Mouse (Mus musculus) embryonic fibroblast, embryonic 13.5 days (primary cell): ENCODE measurements around the gene Pds5a. TPM values are rescaled to one million over a fixed set of nuclear protein-coding genes. Genes with fewer than 3 reads are reported as not detected.
A peak's percentile ranks its signal among the peaks of the same experiment; 100 is the strongest.
"Not testable (repeated sequence)": the region's sequence is repeated elsewhere in the genome, so short reads cannot be mapped to it uniquely, and the experiment has no call there.

Source experiments
- H3K27ac ChIP-seq: 2 replicates; pipeline ENCODE4 v1.5.1; 2012; ENCODE audit warnings: low read length, control low read depth, inconsistent platforms; ENCODE audit not compliant: insufficient read depth
- H3K4me1 ChIP-seq: 2 replicates; pipeline ENCODE4 v1.6.1; 2011; ENCODE audit warnings: low read length; ENCODE audit not compliant: control insufficient read depth, insufficient read depth
- H3K4me3 ChIP-seq: 2 replicates; pipeline ENCODE4 v1.5.1; 2011; ENCODE audit warnings: mild to moderate bottlenecking, control low read depth, low read length; ENCODE audit not compliant: insufficient read depth
- CTCF ChIP-seq: IDR thresholded peaks from 2 replicates; pipeline ENCODE4 v1.5.1; 2011; ENCODE audit warnings: mild to moderate bottlenecking, control low read depth, low read length, moderate library complexity, borderline replicate concordance; ENCODE audit not compliant: insufficient read depth
- POLR2A ChIP-seq: IDR thresholded peaks from 2 replicates; pipeline ENCODE4 v1.6.1; 2011; ENCODE audit warnings: low read depth, mild to moderate bottlenecking, control low read depth, low read length, moderate library complexity
- polyA plus RNA-seq: library from polyadenylated mRNA; stranded (reverse); fragments of >200 nt; gene quantifications from 2 replicates; pipeline ENCODE4 v1.2.4, GENCODE M21; 2011; ENCODE audit warnings: low read depth; ENCODE audit not compliant: missing spikeins, insufficient read length

Pds5a gene
- polyA plus RNA-seq, 1 experiment, result 225 TPM

DNA sequence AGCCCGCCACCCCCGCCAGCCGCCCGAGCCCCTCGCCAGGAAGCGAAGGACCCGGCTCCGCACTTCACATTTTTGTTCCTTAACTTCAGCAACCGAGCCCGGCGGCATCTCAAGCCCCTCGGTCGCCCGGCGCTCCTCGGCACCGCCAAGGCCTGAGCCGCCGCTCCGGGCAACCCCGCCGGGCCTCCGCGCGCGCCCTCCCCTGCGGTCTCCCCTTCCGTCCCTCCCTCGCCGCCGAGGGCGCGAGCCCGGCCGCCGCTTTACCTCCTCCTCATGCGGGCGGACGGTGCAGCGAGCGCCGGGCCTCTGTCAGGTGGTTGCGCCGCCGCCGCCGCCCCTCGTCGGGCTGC is 612 bp downstream of the Pds5a start:
- Histone ChIP-seq H3K4me3 (peak overlapping the region; percentile 99), H3K27ac (peak overlapping the region; percentile 93)
- TF ChIP-seq CTCF (no peak), POLR2A (no peak)

DNA sequence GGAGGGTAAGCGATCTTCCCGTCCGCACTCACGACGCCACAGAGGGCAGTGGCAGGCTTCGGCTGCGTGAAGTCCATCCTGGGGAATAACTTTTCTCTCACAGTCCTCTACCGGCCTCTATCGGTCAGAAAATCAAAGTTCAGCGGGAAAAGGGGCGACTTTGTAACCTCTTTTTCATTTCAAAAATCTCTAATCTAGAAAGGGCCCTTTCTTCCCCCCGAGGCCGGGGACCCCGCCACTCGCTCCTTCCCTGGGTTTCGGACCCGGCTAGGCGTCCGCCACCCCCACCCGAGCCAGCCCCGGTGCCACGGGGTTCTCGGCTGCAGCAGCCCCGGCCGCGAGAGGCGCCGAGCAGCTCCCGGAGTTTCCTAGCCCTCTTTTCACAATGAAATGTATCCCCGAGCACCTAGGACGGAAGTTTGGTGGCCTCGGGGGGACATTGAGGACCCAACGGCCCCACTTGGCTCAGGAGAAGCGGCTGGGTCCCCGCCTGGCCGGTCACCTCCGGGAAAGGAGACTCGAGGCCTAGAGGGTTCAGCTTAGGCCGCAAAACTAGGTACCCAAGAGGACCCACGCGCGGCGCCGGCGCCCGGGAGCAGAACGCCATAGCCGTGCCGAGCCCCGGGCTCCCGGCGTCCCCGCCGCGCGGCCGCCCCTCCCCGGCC is 1.1 kb downstream of the Pds5a start:
- H3K4me1 ChIP-seq, result peaks cover 9% of the 10 kb centered on the region
- H3K27ac ChIP-seq, result peak overlapping the region; percentile 93
- TF ChIP-seq CTCF (peak; percentile 39; the same call in 1 of the 2 replicates), POLR2A (no peak)
- peak overlapping the region; percentile 99 for H3K4me3 ChIP-seq

More for the DNA sequence above, 612 bp downstream of the Pds5a start:
- peaks cover 9% of the 10 kb centered on the region for H3K4me1 ChIP-seq

DNA sequence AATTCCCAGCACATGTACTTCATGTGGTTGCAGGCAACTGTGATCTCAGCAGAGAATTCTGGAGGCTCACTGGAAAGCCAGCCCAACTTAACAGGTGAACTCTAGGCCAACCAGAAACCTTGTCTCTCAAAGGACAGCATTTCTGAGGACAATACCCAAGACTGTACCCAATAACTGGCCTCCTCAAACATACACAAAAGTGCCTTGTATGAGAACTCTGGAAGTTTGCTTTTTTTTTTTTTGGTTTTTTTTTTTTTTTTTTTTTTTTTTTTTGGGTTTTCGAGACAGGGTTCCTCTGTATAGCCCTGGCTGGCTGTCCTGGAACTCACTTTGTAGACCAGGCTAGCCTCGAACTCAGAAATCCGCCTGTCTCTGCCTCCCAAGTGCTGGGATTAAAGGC is 4.0 kb downstream of the Pds5a start:
- H3K4me1 ChIP-seq, H3K4me3 ChIP-seq, H3K27ac ChIP-seq: not testable (repeated sequence)

DNA sequence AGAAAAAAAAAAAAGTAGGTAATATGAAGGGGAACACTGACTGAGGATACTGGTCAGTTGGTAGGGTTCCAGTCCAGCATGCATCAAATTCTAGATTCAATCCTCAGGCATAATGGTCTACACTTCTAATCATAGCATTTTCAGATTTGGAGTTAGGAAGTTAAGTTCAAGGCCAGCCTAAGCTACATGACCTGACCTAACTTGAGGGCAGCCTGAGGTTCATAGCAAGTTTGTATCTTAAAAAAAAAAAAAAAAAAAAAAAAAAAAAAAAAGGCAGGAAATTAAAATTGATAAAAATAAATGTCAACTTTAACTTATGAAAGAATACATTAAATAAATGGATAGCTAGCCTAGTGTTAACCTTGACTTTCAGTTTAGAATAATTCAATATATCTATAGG is 5.1 kb downstream of the Pds5a start:
- no peak overlapping the region for H3K27ac ChIP-seq
- peaks cover 9% of the 10 kb centered on the region for H3K4me1 ChIP-seq
- no peak for TF ChIP-seq POLR2A
- no peak for TF ChIP-seq CTCF
- H3K4me3 ChIP-seq, result no peak overlapping the region

DNA sequence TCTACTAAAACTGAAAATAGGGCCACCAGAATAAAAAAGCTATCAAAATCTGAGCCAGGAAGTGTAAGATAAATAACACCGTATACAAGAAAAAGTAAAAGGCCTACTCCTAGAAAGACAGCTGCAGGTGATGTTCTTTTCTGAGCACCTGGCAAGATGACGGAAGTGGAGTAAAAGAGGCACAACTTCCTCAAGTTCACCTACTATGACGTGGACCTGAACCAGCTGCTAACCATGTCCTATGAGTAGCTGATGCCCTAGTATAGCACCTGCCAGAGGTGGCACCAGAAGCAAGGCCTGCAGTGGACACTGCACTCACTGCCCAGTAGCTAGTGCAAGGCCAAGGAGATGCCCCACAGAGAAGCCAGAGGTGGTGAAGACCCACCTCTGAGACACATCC is 9.3 kb downstream of the Pds5a start:
- Histone ChIP-seq H3K4me1 (no peaks in the 10 kb centered on the region; the same call in 1 of the 2 replicates), H3K27ac (no peak overlapping the region), H3K4me3 (no peak overlapping the region)
- TF ChIP-seq POLR2A, result no peak
- TF ChIP-seq CTCF, result no peak

DNA sequence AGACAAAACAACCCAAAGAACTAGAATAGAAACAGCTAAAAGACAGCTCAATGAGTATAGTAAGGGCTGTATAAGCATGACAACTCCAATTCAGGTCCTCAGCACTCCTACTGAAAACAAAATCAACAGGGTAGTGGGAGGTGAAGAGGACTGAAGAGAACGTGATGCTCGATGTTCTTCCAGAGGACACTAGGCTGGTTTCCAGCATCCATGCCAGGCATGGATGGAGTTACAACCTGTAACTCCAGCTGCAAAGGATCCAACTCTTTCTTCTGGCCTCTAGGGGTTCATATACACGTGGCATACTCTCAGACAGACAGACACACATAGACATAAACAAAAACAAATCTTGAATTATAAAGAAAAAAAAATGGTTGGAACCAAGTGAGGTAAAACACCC is 11.3 kb downstream of the Pds5a start:
- Histone ChIP-seq H3K4me3 (no peak overlapping the region), H3K4me1 (no peaks in the 10 kb centered on the region; the same call in 1 of the 2 replicates), H3K27ac (no peak overlapping the region)
- TF ChIP-seq CTCF, result no peak

DNA sequence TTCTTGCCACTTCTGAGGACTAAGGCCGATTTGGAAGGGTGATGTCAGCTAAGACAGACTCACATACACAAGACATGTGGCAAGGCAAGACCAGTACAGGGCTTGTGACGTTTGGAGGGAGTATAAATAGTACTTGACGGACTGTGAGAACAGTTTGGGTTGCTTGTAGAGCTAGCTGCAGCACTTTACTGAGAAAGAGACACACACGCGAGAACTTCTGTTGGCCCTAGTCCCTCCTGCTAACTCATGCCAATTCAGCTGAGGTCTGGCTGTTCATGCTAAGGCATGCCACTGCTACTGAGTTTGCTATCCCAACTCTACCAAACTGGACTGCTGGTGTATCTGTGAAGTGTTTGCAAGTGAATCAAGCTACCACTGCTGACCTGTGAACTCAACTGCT is 19.2 kb downstream of the Pds5a start:
- TF ChIP-seq POLR2A (no peak), CTCF (no peak)
- Histone ChIP-seq H3K4me1 (no peaks in the 10 kb centered on the region; the same call in 1 of the 2 replicates), H3K27ac (0 out of 2 replicates have a peak overlapping the region, but pooled peaks have one; percentile 21), H3K4me3 (no peak overlapping the region)

DNA sequence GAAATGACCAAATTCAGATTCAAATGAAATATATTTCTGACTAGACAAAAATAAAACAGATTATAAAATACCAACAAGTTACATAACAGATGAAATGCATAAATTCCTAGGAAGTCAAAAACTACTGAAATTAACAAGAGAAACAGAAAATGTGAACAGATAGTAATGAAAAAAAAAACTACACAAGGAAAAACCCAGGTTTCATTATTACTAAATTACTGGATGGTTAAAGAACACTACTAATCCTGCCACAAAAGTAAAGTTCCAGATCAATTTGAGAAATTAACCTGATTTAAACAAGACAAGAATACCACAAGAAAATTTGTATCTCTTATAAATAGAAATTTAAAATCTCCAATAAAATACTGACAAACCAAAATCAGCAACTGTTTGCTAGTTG is 25.9 kb downstream of the Pds5a start:
- H3K4me3 ChIP-seq, result no peak overlapping the region
- TF ChIP-seq CTCF, result no peak
- no peak for TF ChIP-seq POLR2A

DNA sequence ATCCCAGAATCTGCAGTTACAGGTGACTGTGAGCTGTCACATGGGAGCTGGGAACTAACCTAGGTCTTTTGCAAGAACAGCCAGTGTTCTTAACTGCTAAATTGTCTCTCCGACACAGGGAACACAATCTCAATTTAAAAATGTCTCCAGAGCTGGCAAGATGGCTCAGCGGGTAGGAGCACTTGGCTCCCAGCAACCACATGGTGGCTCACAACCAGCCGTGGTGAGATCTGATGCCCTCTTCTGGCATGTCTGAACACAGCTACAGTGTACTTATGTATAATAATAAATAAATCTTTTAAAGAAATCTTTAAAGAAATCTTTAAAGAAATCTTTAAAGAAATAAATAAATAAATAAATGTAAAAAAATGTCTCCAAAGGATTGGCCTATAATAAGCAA is 30.4 kb downstream of the Pds5a start:
- Histone ChIP-seq H3K4me3 (no peak overlapping the region), H3K27ac (no peak overlapping the region), H3K4me1 (0 out of 2 replicates have a peak, but pooled peaks cover 2% of the 10 kb centered on the region)
- TF ChIP-seq POLR2A (no peak), CTCF (no peak)

More for the DNA sequence above, 25.9 kb downstream of the Pds5a start:
- Histone ChIP-seq H3K4me1 (no peaks in the 10 kb centered on the region), H3K27ac (no peak overlapping the region)

DNA sequence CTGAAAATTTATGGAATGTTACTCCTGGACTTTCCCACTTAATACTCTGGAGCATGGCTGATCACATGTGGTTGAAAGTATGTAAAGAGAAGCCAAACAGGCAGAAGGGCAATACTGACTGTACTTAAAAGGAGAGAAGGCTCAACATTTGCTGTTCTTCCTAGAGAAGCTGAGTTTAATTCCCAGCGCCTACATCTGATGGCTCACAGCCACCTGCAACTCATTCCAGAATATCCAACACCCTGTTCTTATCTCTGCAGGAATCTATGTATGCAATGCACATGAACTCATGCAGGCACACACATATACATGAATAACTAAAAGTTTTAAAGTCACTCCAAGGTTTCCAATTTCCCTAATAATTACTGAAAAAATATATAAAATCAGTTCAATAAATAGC is 32.7 kb downstream of the Pds5a start:
- TF ChIP-seq POLR2A, result no peak
- no peak for TF ChIP-seq CTCF
- H3K27ac ChIP-seq, result no peak overlapping the region
- H3K4me1 ChIP-seq, result 0 out of 2 replicates have a peak, but pooled peaks cover 2% of the 10 kb centered on the region
- no peak overlapping the region for H3K4me3 ChIP-seq
